Mouse (Mus musculus): ENCODE measurements around the gene Nacc1. TPM values are rescaled to one million over a fixed set of nuclear protein-coding genes. Genes with fewer than 3 reads are reported as not detected.

The Nacc1 gene
- total and polyA plus RNA-seq, 3 experiments = 42.5 to 106 TPM; not detected in 1

- H3K4me1 ChIP-seq (ENCODE audit: control insufficient read depth in 1 of 2, insufficient read depth in 2 of 2, low read length in 2 of 2) = peaks cover 0 to 15% of the 10 kb centered on the region in 2 experiments; a peak in 2 of 4 replicates
- H3K27ac ChIP-seq (ENCODE audit: control insufficient read depth, low read depth, low read length) = peak overlapping the region; percentile 82
- H3K79me2 ChIP-seq (ENCODE audit: control insufficient read depth, insufficient read depth, low read length, poor library complexity) = peaks cover 55% of the 10 kb centered on the region
- peak; percentile 96 for DNase-seq (ENCODE audit: low read depth, low spot score)
- TF ChIP-seq POLR2A (IDR thresholded peaks at IDR 0.05; ENCODE audit: control insufficient read depth in 1 of 2, insufficient read depth in 1 of 2, low read depth in 1 of 2, low read length in 2 of 2, poor library complexity in 1 of 2) (peak; percentile 51 to 77; a peak in 2 of 4 replicates), MAFK (IDR thresholded peaks at IDR 0.05; ENCODE audit: borderline replicate concordance, low read depth, low read length) (no peak), MYB (IDR thresholded peaks at IDR 0.05; ENCODE audit: low read depth, low read length) (no peak), SIN3A (IDR thresholded peaks at IDR 0.05; ENCODE audit: low read length) (peak; percentile 99), ZMIZ1 (IDR thresholded peaks at IDR 0.05; ENCODE audit: low read depth, low read length) (no peak), EP300 (IDR thresholded peaks at IDR 0.05; ENCODE audit: low read depth in 1 of 2, low read length in 2 of 2) (0 out of 4 replicates have a peak, but pooled peaks of 1 of the 2 experiments have one; percentile 6), USF2 (IDR thresholded peaks at IDR 0.05; ENCODE audit: borderline replicate concordance in 1 of 2, insufficient read depth in 1 of 2, low read depth in 1 of 2, low read length in 2 of 2) (peak; percentile 63 to 85), CTCF (IDR thresholded peaks at IDR 0.05 in 2 of 3, conservative IDR thresholded peaks at IDR 0.05 in 1 of 3; ENCODE audit: control insufficient read depth in 1 of 3, insufficient read depth in 1 of 3, low read depth in 2 of 3, low read length in 3 of 3, poor library complexity in 1 of 3, severe bottlenecking in 1 of 3) (peak in 2 of 3 experiments; percentile 29 to 31; a peak in 3 of 6 replicates), MAZ (IDR thresholded peaks at IDR 0.05; ENCODE audit: low read depth, low read length) (no peak), MYC (IDR thresholded peaks at IDR 0.05; ENCODE audit: low read depth, low read length) (peak; percentile 97), MXI1 (IDR thresholded peaks at IDR 0.05; ENCODE audit: low read depth, low read length) (peak; percentile 100), GABPA (IDR thresholded peaks at IDR 0.05; ENCODE audit: low read depth, low read length) (no peak), KAT2A (conservative IDR thresholded peaks at IDR 0.05; ENCODE audit: low read depth, low read length) (peak; percentile 74; the same call in 1 of the 2 replicates), TCF12 (IDR thresholded peaks at IDR 0.05; ENCODE audit: low read depth, low read length) (no peak), ZKSCAN1 (IDR thresholded peaks at IDR 0.05; ENCODE audit: low read depth, low read length) (no peak), USF1 (IDR thresholded peaks at IDR 0.05; ENCODE audit: low read depth, low read length) (peak; percentile 96), SMC3 (IDR thresholded peaks at IDR 0.05; ENCODE audit: low read depth, low read length) (no peak), TAL1 (IDR thresholded peaks at IDR 0.05; ENCODE audit: low read length) (no peak), UBTF (IDR thresholded peaks at IDR 0.05; ENCODE audit: borderline replicate concordance, insufficient read depth, low read depth, low read length) (no peak), RCOR1 (IDR thresholded peaks at IDR 0.05; ENCODE audit: low read depth, low read length) (no peak), ELF1 (IDR thresholded peaks at IDR 0.05; ENCODE audit: low read depth, low read length) (peak; percentile 77), GATA1 (IDR thresholded peaks at IDR 0.05; ENCODE audit: low read depth, low read length) (no peak), ETS1 (IDR thresholded peaks at IDR 0.05; ENCODE audit: low read depth, low read length) (no peak), HCFC1 (IDR thresholded peaks at IDR 0.05; ENCODE audit: low read depth, low read length) (peak; percentile 95), CHD2 (IDR thresholded peaks at IDR 0.05; ENCODE audit: low read length) (no peak), NRF1 (IDR thresholded peaks at IDR 0.05; ENCODE audit: insufficient read depth, low read depth, low read length, poor library complexity, severe bottlenecking) (peak; percentile 56; the same call in 1 of the 2 replicates), NELFE (IDR thresholded peaks at IDR 0.05; ENCODE audit: low read depth, low read length) (peak; percentile 52; the same call in 1 of the 2 replicates), MAX (IDR thresholded peaks at IDR 0.05; ENCODE audit: low read length) (peak; percentile 90), TBP (IDR thresholded peaks at IDR 0.05; ENCODE audit: low read depth, low read length) (peak; percentile 84), E2F4 (IDR thresholded peaks at IDR 0.05; ENCODE audit: borderline replicate concordance, low read depth, low read length) (no peak), POLR2AphosphoS5 (IDR thresholded peaks at IDR 0.05; ENCODE audit: borderline replicate concordance, low read depth, low read length) (no peak)
- no peaks in the 10 kb centered on the region for H3K27me3 ChIP-seq (ENCODE audit: control insufficient read depth in 1 of 2, insufficient read depth in 2 of 2, low read length in 2 of 2)
- H3K36me3 ChIP-seq (ENCODE audit: control insufficient read depth in 1 of 2, insufficient read depth in 2 of 2, low read length in 2 of 2) = peaks cover 2 to 19% of the 10 kb centered on the region in 2 experiments
- peak overlapping the region; percentile 96 for H3K9ac ChIP-seq (ENCODE audit: control insufficient read depth, low read depth, low read length, poor library complexity, severe bottlenecking)
- peak overlapping the region; percentile 93 to 95 for H3K4me3 ChIP-seq (ENCODE audit: control insufficient read depth in 1 of 2, insufficient read depth in 1 of 2, low read depth in 2 of 2, low read length in 2 of 2)
- no peaks in the 10 kb centered on the region for H3K9me3 ChIP-seq (replicated peaks; ENCODE audit: insufficient read depth, low read length)
Observed at GRCm38 (mm10) chr8:84689091-84689915, 1.6 kb upstream of the Nacc1 start.
